Mouse (Mus musculus) CH12.LX (cell line): ENCODE measurements around the gene Abcf2. TPM values are rescaled to one million over a fixed set of nuclear protein-coding genes. Genes with fewer than 3 reads are reported as not detected.

ENCODE experiments used
- DNase-seq: peaks from one replicate; pipeline ENCODE4 v3.0.0-alpha.2; 2013; ENCODE audit errors: extremely low read depth
- H3K27ac ChIP-seq: 2 replicates; pipeline ENCODE4 v1.5.1; 2012; ENCODE audit warnings: low read depth, mild to moderate bottlenecking, control low read depth, moderate library complexity; ENCODE audit not compliant: insufficient read depth
- H3K27me3 ChIP-seq: replicated peaks from 2 replicates; pipeline ENCODE3; 2012; ENCODE audit warnings: inconsistent platforms
- H3K36me3 ChIP-seq, 2 experiments: replicated peaks in 1 of 2; 2 replicates each; pipeline versions ENCODE3 to v1.6.1; 2012; ENCODE audit warnings: inconsistent platforms in 1 of 2, low read length in 1 of 2, mild to moderate bottlenecking in 1 of 2, mixed read lengths in 1 of 2, moderate library complexity in 1 of 2; ENCODE audit not compliant: control insufficient read depth in 1 of 2, insufficient read depth in 1 of 2
- H3K4me1 ChIP-seq, 2 experiments: 2 replicates each; pipeline ENCODE4 v1.6.1; 2012; ENCODE audit warnings: inconsistent platforms in 1 of 2, moderate library complexity in 1 of 2; ENCODE audit not compliant: insufficient read depth in 2 of 2, control insufficient read depth in 1 of 2
- H3K4me2 ChIP-seq: 2 replicates; pipeline ENCODE4 v1.6.1; 2012; ENCODE audit warnings: low read depth, mild to moderate bottlenecking, control low read depth; ENCODE audit not compliant: poor library complexity, insufficient read depth, severe bottlenecking
- H3K4me3 ChIP-seq, 3 experiments: fragments of 150-350 bp in 1 of 3; sonication (generic) in 1 of 3; replicated peaks in 1 of 3; 2 replicates each; pipeline versions ENCODE3 to v1.5.1; 2011 to 2012; ENCODE audit warnings: low read depth in 2 of 3, low read length in 2 of 3, mild to moderate bottlenecking in 2 of 3, moderate library complexity in 2 of 3, control low read depth in 1 of 3, improper control_type of control experiment in 1 of 3, inconsistent platforms in 1 of 3, mixed read lengths in 1 of 3; ENCODE audit not compliant: poor library complexity in 1 of 3
- H3K79me2 ChIP-seq: replicated peaks from 2 replicates; pipeline ENCODE4 v1.6.1; 2012; ENCODE audit warnings: mild to moderate bottlenecking, moderate library complexity; ENCODE audit not compliant: control insufficient read depth, poor library complexity, insufficient read depth, severe bottlenecking; ENCODE audit errors: extremely low read depth
- H3K9ac ChIP-seq: 2 replicates; pipeline ENCODE4 v1.6.1; 2012; ENCODE audit warnings: low read depth, mild to moderate bottlenecking, control low read depth, moderate library complexity; ENCODE audit not compliant: insufficient read depth
- H3K9me3 ChIP-seq: replicated peaks from 2 replicates; pipeline ENCODE3; 2012; ENCODE audit warnings: low read length, inconsistent platforms, mixed read lengths
- BHLHE40 ChIP-seq: IDR thresholded peaks from 2 replicates; pipeline ENCODE4 v1.6.1; 2011; ENCODE audit warnings: mild to moderate bottlenecking, low read depth, low read length, improper control_type of control experiment
- CHD1 ChIP-seq: IDR thresholded peaks from 2 replicates; pipeline ENCODE4 v1.6.1; 2012; ENCODE audit warnings: low read depth, low read length, improper control_type of control experiment, inconsistent platforms
- CHD2 ChIP-seq: IDR thresholded peaks from 2 replicates; pipeline ENCODE4 v1.6.1; 2011; ENCODE audit warnings: low read length, improper control_type of control experiment
- E2F4 ChIP-seq: IDR thresholded peaks from 2 replicates; pipeline ENCODE4 v1.6.1; 2011; ENCODE audit warnings: low read depth, low read length, improper control_type of control experiment; ENCODE audit not compliant: insufficient replicate concordance
- ELF1 ChIP-seq: IDR thresholded peaks from 2 replicates; pipeline ENCODE4 v1.6.1; 2014; ENCODE audit warnings: low read depth, mild to moderate bottlenecking, inconsistent platforms, low read length, improper control_type of control experiment
- EP300 ChIP-seq: IDR thresholded peaks from 2 replicates; pipeline ENCODE4 v1.6.1; 2011; ENCODE audit warnings: low read length, improper control_type of control experiment
- GABPA ChIP-seq: IDR thresholded peaks from 2 replicates; pipeline ENCODE4 v1.6.1; 2012; ENCODE audit warnings: low read depth, low read length, improper control_type of control experiment, inconsistent platforms; ENCODE audit not compliant: insufficient replicate concordance
- IRF4 ChIP-seq: IDR thresholded peaks from 2 replicates; pipeline ENCODE4 v1.6.1; 2014; ENCODE audit warnings: low read depth, mild to moderate bottlenecking, inconsistent platforms, low read length, improper control_type of control experiment
- JUN ChIP-seq: IDR thresholded peaks from 2 replicates; pipeline ENCODE4 v1.6.1; 2011; ENCODE audit warnings: low read depth, mild to moderate bottlenecking, low read length, improper control_type of control experiment, moderate library complexity; ENCODE audit not compliant: insufficient read depth
- KAT2A ChIP-seq: IDR thresholded peaks from 2 replicates; pipeline ENCODE4 v1.6.1; 2012; ENCODE audit warnings: low read length, improper control_type of control experiment, inconsistent platforms; ENCODE audit not compliant: insufficient replicate concordance
- MAFK ChIP-seq: IDR thresholded peaks from 2 replicates; pipeline ENCODE4 v1.6.1; 2011; ENCODE audit warnings: low read length, improper control_type of control experiment; ENCODE audit not compliant: insufficient replicate concordance
- MAX ChIP-seq: IDR thresholded peaks from 2 replicates; pipeline ENCODE4 v1.6.1; 2011; ENCODE audit warnings: low read length, improper control_type of control experiment
- MAZ ChIP-seq: IDR thresholded peaks from 2 replicates; pipeline ENCODE4 v1.6.1; 2012; ENCODE audit warnings: low read depth, mild to moderate bottlenecking, inconsistent platforms, low read length, improper control_type of control experiment, moderate library complexity
- MXI1 ChIP-seq: IDR thresholded peaks from 2 replicates; pipeline ENCODE4 v1.6.1; 2011; ENCODE audit warnings: mild to moderate bottlenecking, low read depth, low read length, improper control_type of control experiment
- MYC ChIP-seq: IDR thresholded peaks from 2 replicates; pipeline ENCODE4 v1.6.1; 2011; ENCODE audit warnings: low read depth, mild to moderate bottlenecking, improper control_type of control experiment, low read length
- NELFE ChIP-seq: IDR thresholded peaks from 2 replicates; pipeline ENCODE4 v1.6.1; 2011; ENCODE audit warnings: low read depth, low read length, improper control_type of control experiment
- PAX5 ChIP-seq: IDR thresholded peaks from 2 replicates; pipeline ENCODE4 v1.6.1; 2012; ENCODE audit warnings: low read length, inconsistent platforms, mixed read lengths
- POLR2A ChIP-seq: IDR thresholded peaks from 2 replicates; pipeline ENCODE4 v1.6.1; 2011; ENCODE audit warnings: low read depth, mild to moderate bottlenecking, improper control_type of control experiment, low read length
- TCF12 ChIP-seq: IDR thresholded peaks from 2 replicates; pipeline ENCODE4 v1.6.1; 2014; ENCODE audit warnings: low read depth, mild to moderate bottlenecking, inconsistent platforms, low read length, improper control_type of control experiment
- USF2 ChIP-seq: conservative IDR thresholded peaks from 2 replicates; pipeline ENCODE4 v1.6.1; 2011; ENCODE audit warnings: low read depth, low read length, improper control_type of control experiment
- ZC3H11A ChIP-seq: IDR thresholded peaks from 2 replicates; pipeline ENCODE4 v1.6.1; 2012; ENCODE audit warnings: low read depth, mild to moderate bottlenecking, inconsistent platforms, low read length, improper control_type of control experiment
- ZKSCAN1 ChIP-seq: IDR thresholded peaks from 2 replicates; pipeline ENCODE4 v1.6.1; 2012; ENCODE audit warnings: low read depth, inconsistent platforms, low read length, improper control_type of control experiment, borderline replicate concordance
- dilution Hi-C: fragments of 300-500 bp; cut with MboI; formaldehyde crosslinking; loops from 2 replicates; pipeline ENCODE4 v1.14.3; 2020; ENCODE audit warnings: low sequenced_read_pairs; ENCODE audit not compliant: extremely low pct_unique_long_range_greater_than_20kb, extremely low pct_ligation_motif_present
- in situ Hi-C: fragments of 300-500 bp; cut with MboI; formaldehyde crosslinking; loops from 3 replicates; pipeline ENCODE4 v1.14.3; 2019; ENCODE audit warnings: low sequenced_read_pairs, low pct_ligation_motif_present, low pct_unique_long_range_greater_than_20kb, mixed read lengths
- polyA plus RNA-seq: library from polyadenylated mRNA; unstranded; fragments of >175 nt; gene quantifications from 2 replicates; pipeline ENCODE4 v1.2.1, GENCODE M21; 2012; ENCODE audit warnings: low read depth; ENCODE audit not compliant: insufficient read length
- total RNA-seq, 2 experiments: library from RNA; depleted of rRNA; stranded (reverse); fragments of 300-350 nt in 1 of 2; fragments of >200 nt in 1 of 2; gene quantifications; 2 replicates each; pipeline ENCODE4 v1.2.3; 2012 to 2014

Abcf2 gene
- total and polyA plus RNA-seq, 3 experiments: 118 to 162 (median 162) TPM

DNA sequence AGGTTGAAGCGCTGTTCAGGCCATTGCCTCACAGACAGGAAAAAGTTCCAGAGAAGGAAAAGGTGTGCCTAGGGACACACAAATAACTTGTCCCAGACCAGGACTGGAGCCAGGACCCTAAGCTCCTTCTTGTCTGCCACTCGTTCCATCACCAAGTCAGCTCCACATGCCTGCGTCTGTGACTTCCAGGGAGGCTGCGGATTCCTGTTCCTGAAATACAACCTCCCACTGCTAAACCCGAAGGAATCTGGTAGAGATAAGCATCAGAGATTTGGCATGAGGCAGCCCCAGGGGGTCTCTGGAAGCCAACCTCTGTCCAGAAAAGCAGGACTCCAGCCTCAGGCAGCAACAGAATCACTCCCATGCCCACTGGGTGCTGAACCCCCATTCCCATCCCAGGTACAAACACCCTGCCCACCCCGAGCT lies 36.1 kb downstream of the Abcf2 start:
- Histone ChIP-seq H3K4me3 (no peak overlapping the region), H3K27ac (no peak overlapping the region), H3K4me1 (peaks cover 7 to 9% of the 10 kb centered on the region in 2 experiments), H3K9ac (no peak overlapping the region), H3K4me2 (0 out of 2 replicates have a peak overlapping the region, but pooled peaks have one; percentile 0), H3K27me3 (peaks cover 53% of the 10 kb centered on the region), H3K36me3 (no peaks in the 10 kb centered on the region), H3K79me2 (no peaks in the 10 kb centered on the region)
- in situ Hi-C loops: no loop called here
- no peak for DNase-seq
- no peak for TF ChIP-seq TCF12
- no peak for TF ChIP-seq CHD1
- no peak for TF ChIP-seq MAX
- no peak for TF ChIP-seq JUN
- TF ChIP-seq IRF4: no peak
- TF ChIP-seq NELFE: no peak
- no peak for TF ChIP-seq GABPA
- no peak for TF ChIP-seq E2F4
- no peak for TF ChIP-seq MAFK
- TF ChIP-seq ZKSCAN1: no peak
- TF ChIP-seq MYC: no peak
- no peak for TF ChIP-seq MAZ
- no peak for TF ChIP-seq ZC3H11A
- TF ChIP-seq, all 38 proteins: peak for 0
- dilution Hi-C loops: no loop called here
- H3K9me3 ChIP-seq: no peaks in the 10 kb centered on the region

GRCm38 (mm10) chr5:24540387-24541143 lies 36.7 kb downstream of the Abcf2 start, which contains the start of gene Asb10:
Gene Asb10 (minus strand): TSS chr5:24540978.
- H3K9ac ChIP-seq: no peak within 1 kb of the TSS
- dilution Hi-C loops: no loop called here
- no peak within 1 kb of the TSS for H3K4me3 ChIP-seq
- no peak for TF ChIP-seq PAX5
- no peak for TF ChIP-seq MYC
- no peak for TF ChIP-seq E2F4
- no peak for TF ChIP-seq CHD2
- no peak for TF ChIP-seq MXI1
- no peak for TF ChIP-seq KAT2A
- no peak for TF ChIP-seq POLR2A
- no peak for TF ChIP-seq JUN
- no peak for TF ChIP-seq BHLHE40
- TF ChIP-seq USF2: no peak
- TF ChIP-seq GABPA: no peak
- no peak for TF ChIP-seq EP300
- TF ChIP-seq ELF1: no peak
- TF ChIP-seq, all 38 proteins: peak for 0
- H3K27ac ChIP-seq: no peak within 1 kb of the TSS
- in situ Hi-C loops: no loop called here
- peaks cover 52% of the 10 kb centered on the region for H3K27me3 ChIP-seq
- peaks cover 7 to 9% of the 10 kb centered on the region in 2 experiments for H3K4me1 ChIP-seq
- no peaks in the 10 kb centered on the region for H3K9me3 ChIP-seq
- H3K79me2 ChIP-seq: no peaks in the 10 kb centered on the region
- DNase-seq: no peak
- H3K36me3 ChIP-seq: no peaks in the 10 kb centered on the region
- peak within 1 kb of the TSS; percentile 0; the same call in 1 of the 2 replicates for H3K4me2 ChIP-seq
